Comparison of ENCODE assay signal across 8 mouse cellular contexts in the genomic region with DNA sequence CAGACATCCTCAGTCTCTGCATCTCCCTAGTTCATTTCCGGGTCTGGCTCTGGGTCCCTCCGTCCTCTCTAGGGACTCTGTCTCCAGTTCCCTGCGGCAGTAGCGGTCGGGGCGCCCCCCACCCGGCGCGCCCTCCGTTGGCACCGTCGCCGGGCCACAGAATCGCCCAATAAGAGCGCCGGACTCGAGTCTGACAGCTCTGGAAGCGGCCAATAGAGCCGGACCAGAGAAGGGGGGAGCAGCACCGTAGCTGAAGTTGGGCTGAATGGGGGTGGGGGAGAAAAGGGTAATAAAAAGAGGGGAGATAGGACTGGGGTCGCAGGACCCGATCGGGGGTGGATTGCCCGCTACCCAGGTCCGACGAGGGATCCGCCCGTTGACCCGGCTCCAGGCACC. TPM values are rescaled to one million over a fixed set of nuclear protein-coding genes. Genes with fewer than 3 reads are reported as not detected.
DNase-seq lines count a peak whose midpoint lies in the region; ATAC-seq and TF ChIP-seq lines count a peak whose summit lies in the region.

No protein-coding gene starts in this region.

- peaks cover 14% of the 10 kb centered on the region for H3K4me1 ChIP-seq in kidney, embryonic 16.5 days (ENCODE audit: insufficient read depth, low read length)
- peaks cover 10% of the 10 kb centered on the region for H3K4me1 ChIP-seq in intestine, embryonic 16.5 days (ENCODE audit: control insufficient read depth, insufficient read depth, low read length)
- peaks cover 16% of the 10 kb centered on the region for H3K4me1 ChIP-seq in liver, embryonic 12.5 days
- H3K4me1 ChIP-seq in olfactory bulb, adult 2 months (ENCODE audit: control insufficient read depth, insufficient read depth, low read length) = peaks cover 17% of the 10 kb centered on the region

- TF ChIP-seq CTCF in olfactory bulb, adult 2 months (IDR thresholded peaks at IDR 0.05; ENCODE audit: insufficient read depth, low read depth, low read length) = no peak

- peak overlapping the region; percentile 63 for H3K4me3 ChIP-seq in kidney, embryonic 16.5 days (ENCODE audit: low read length)
- peak overlapping the region; percentile 69 for H3K4me3 ChIP-seq in intestine, embryonic 16.5 days (ENCODE audit: low read length)
- peak overlapping the region; percentile 55 for H3K4me3 ChIP-seq in liver, embryonic 12.5 days
- peak overlapping the region; percentile 81 for H3K4me3 ChIP-seq in olfactory bulb, adult 2 months (ENCODE audit: insufficient read depth, low read depth, low read length)

- H3K9me3 ChIP-seq in kidney, embryonic 16.5 days (ENCODE audit: low read length) = no peaks in the 10 kb centered on the region
- no peaks in the 10 kb centered on the region for H3K9me3 ChIP-seq in intestine, embryonic 16.5 days (ENCODE audit: control insufficient read depth, low read length)
- no peaks in the 10 kb centered on the region for H3K9me3 ChIP-seq in liver, embryonic 12.5 days (replicated peaks)

- DNase-seq in kidney, adult 18-20 months = no peak
- DNase-seq in cerebellum, adult 9-10 months = peak; percentile 55

- H3K4me2 ChIP-seq in kidney, embryonic 16.5 days (replicated peaks; ENCODE audit: low read depth, low read length) = peak overlapping the region; percentile 98
- peak overlapping the region; percentile 97 for H3K4me2 ChIP-seq in intestine, embryonic 16.5 days (ENCODE audit: low read depth, low read length)
- H3K4me2 ChIP-seq in liver, embryonic 12.5 days = peak overlapping the region; percentile 73

- H3K27me3 ChIP-seq in kidney, embryonic 16.5 days (ENCODE audit: insufficient read depth, low read length) = peaks cover 75% of the 10 kb centered on the region
- H3K27me3 ChIP-seq in intestine, embryonic 16.5 days (replicated peaks; ENCODE audit: control insufficient read depth, insufficient read depth, low read length) = peaks cover 48% of the 10 kb centered on the region
- H3K27me3 ChIP-seq in liver, embryonic 12.5 days (replicated peaks) = peaks cover 96% of the 10 kb centered on the region

- H3K9ac ChIP-seq in kidney, embryonic 16.5 days (replicated peaks; ENCODE audit: low read length) = peak overlapping the region; percentile 72
- H3K9ac ChIP-seq in intestine, embryonic 16.5 days (ENCODE audit: low read depth, low read length) = peak overlapping the region; percentile 79
- H3K9ac ChIP-seq in liver, embryonic 12.5 days = no peak overlapping the region; the same call in 1 of the 2 replicates

- ATAC-seq in kidney, embryonic 16.5 days (ENCODE audit: low FRiP score, low TSS enrichment) = peak; percentile 57
- ATAC-seq in frontal cortex, adult (ENCODE audit: low TSS enrichment) = peak; percentile 69
- peak; percentile 56 for ATAC-seq in intestine, embryonic 16.5 days
- no peak for ATAC-seq in liver, embryonic 12.5 days
- ATAC-seq in erythroid progenitor cell, adult 5-6 weeks (replicated peaks; ENCODE audit: low FRiP score, poor library complexity, severe bottlenecking) = no peak

- WGBS in kidney, embryonic 16.5 days = 1% methylated on average over 28 of the region's 29 CpGs
- under 1% methylated on average over 29 of the region's 29 CpGs for WGBS in intestine, embryonic 16.5 days
- under 1% methylated on average over 29 of the region's 29 CpGs for WGBS in liver, embryonic 12.5 days (ENCODE audit: insufficient replicate concordance)
- WGBS in olfactory bulb, adult 2 months = under 1% methylated on average over 29 of the region's 29 CpGs

- H3K27ac ChIP-seq in kidney, embryonic 16.5 days (ENCODE audit: low read length) = no peak overlapping the region
- H3K27ac ChIP-seq in intestine, embryonic 16.5 days (ENCODE audit: low read length) = peak overlapping the region; percentile 70
- H3K27ac ChIP-seq in liver, embryonic 12.5 days = no peak overlapping the region
- no peak overlapping the region for H3K27ac ChIP-seq in olfactory bulb, adult 2 months (ENCODE audit: insufficient read depth, low read depth, low read length)

- no peak for TF ChIP-seq POLR2A in olfactory bulb, adult 2 months (IDR thresholded peaks at IDR 0.05; ENCODE audit: insufficient read depth, low read depth, low read length)

- no peaks in the 10 kb centered on the region for H3K36me3 ChIP-seq in kidney, embryonic 16.5 days (ENCODE audit: insufficient read depth, low read length)
- H3K36me3 ChIP-seq in intestine, embryonic 16.5 days (ENCODE audit: control insufficient read depth, insufficient read depth, low read length) = no peaks in the 10 kb centered on the region
- no peaks in the 10 kb centered on the region for H3K36me3 ChIP-seq in liver, embryonic 12.5 days

RNA-seq across cellular contexts. Expression of a gene that starts 0.4 kb away (rescaled TPM):
- 0.60 and 0.80 TPM in 2 replicates for polyA plus RNA-seq in kidney, embryonic 16.5 days (2015; fragmentation: Nextera tagmentation; extraction: Ambion mirVana)
- polyA plus RNA-seq in intestine, embryonic 16.5 days (2015; fragmentation: Nextera tagmentation; extraction: Ambion mirVana) = 1.9 and 2.0 TPM in 2 replicates
- 0.20 and 0.27 TPM in 2 replicates for polyA plus RNA-seq in liver, embryonic 12.5 days (2016; fragmentation: Nextera tagmentation; extraction: Ambion mirVana)
- polyA plus RNA-seq in olfactory bulb, adult 2 months (2012; ENCODE audit: insufficient read depth, insufficient read length, low replicate concordance, missing spikeins) = not detected in 2 replicates
- not detected in 2 replicates for total RNA-seq in erythroid progenitor cell, adult 5-6 weeks (2015; ENCODE audit: low replicate concordance)
- total RNA-seq in erythroid progenitor cell, adult 5-6 weeks (2017; ENCODE audit: low replicate concordance) = not detected in 2 replicates

Comparison
In these comparisons a context has a peak if more than half of its experiments do, and no peak if none do; other contexts are left out.
1. ATAC-seq: peak in kidney, embryonic 16.5 days (single experiment), frontal cortex, adult (single experiment) and intestine, embryonic 16.5 days (single experiment); none in liver, embryonic 12.5 days (single experiment) and erythroid progenitor cell, adult 5-6 weeks (single experiment).
2. Peak in every context shown above with its lines, with median percentiles within 50 percentile points of each other: H3K4me2 ChIP-seq and H3K4me3 ChIP-seq.